Comparison of ENCODE assay signal across 12 mouse cellular contexts in genomic region chr2:147748006-147748405, GRCm38 (mm10).
"Had no signal": no experiment of that assay in that cellular context is flagged by ENCODE, and none has a peak within 500 bp of the region (broad histone marks: within the 10 kb centered on the region; RNA-seq: fewer than 3 reads in every experiment).

No protein-coding gene starts in this region.

- H3K9me3 ChIP-seq: limb, embryonic 10.5 days; liver, embryonic 15.5 days; midbrain, embryonic 13.5 days; stomach, embryonic 15.5 days had no signal

- H3K9ac ChIP-seq: liver, embryonic 15.5 days; midbrain, embryonic 13.5 days; stomach, embryonic 15.5 days had no signal

- H3K4me2 ChIP-seq: liver, embryonic 11.5 days; liver, embryonic 15.5 days; midbrain, embryonic 13.5 days; stomach, embryonic 15.5 days had no signal

- H3K4me1 ChIP-seq: liver, embryonic 15.5 days; midbrain, embryonic 13.5 days; stomach, embryonic 15.5 days had no signal

- H3K27ac ChIP-seq: layer of hippocampus, adult 2 months; limb, embryonic 10.5 days; liver, embryonic 15.5 days; midbrain, embryonic 13.5 days; stomach, embryonic 15.5 days had no signal

- ATAC-seq: lung, postnatal 0 days; midbrain, embryonic 13.5 days had no signal

- H3K27me3 ChIP-seq: liver, embryonic 15.5 days; midbrain, embryonic 13.5 days; stomach, embryonic 15.5 days had no signal

- DNase-seq: lung, adult 2 months; lung, postnatal 36 days; right cerebral cortex, postnatal 14 days; thymus, adult 2 months; thymus, postnatal 4 days had no signal

- H3K36me3 ChIP-seq: limb, embryonic 10.5 days; liver, embryonic 15.5 days; midbrain, embryonic 13.5 days; stomach, embryonic 15.5 days had no signal

- H3K4me3 ChIP-seq: layer of hippocampus, adult 2 months; limb, embryonic 10.5 days; liver, embryonic 15.5 days; midbrain, embryonic 13.5 days; stomach, embryonic 15.5 days had no signal
